Mouse (Mus musculus) testis, adult 10 weeks (tissue): Measurements from ENCODE around the gene Brd1. TPM values are rescaled to one million over a fixed set of nuclear protein-coding genes. Genes with fewer than 3 reads are reported as not detected.

Source experiments
- polyA plus RNA-seq: library from polyadenylated mRNA; stranded (reverse); fragments of 350-450 nt; fragmentation: Illumina TruSeq; extraction: RNeasy Lipid Tissue Mini Kit (QIAGEN cat#74804); gene quantifications from one replicate; pipeline ENCODE4 v1.2.3, GENCODE M21; 2014; ENCODE audit warnings: low read depth, low replicate concordance

Gene Brd1
- 16.4 TPM for polyA plus RNA-seq

GRCm38 (mm10) chr15:88733834-88734571 lies at the start of gene Brd1:
Brd1 (minus strand) TSS chr15:88734233.

DNA sequence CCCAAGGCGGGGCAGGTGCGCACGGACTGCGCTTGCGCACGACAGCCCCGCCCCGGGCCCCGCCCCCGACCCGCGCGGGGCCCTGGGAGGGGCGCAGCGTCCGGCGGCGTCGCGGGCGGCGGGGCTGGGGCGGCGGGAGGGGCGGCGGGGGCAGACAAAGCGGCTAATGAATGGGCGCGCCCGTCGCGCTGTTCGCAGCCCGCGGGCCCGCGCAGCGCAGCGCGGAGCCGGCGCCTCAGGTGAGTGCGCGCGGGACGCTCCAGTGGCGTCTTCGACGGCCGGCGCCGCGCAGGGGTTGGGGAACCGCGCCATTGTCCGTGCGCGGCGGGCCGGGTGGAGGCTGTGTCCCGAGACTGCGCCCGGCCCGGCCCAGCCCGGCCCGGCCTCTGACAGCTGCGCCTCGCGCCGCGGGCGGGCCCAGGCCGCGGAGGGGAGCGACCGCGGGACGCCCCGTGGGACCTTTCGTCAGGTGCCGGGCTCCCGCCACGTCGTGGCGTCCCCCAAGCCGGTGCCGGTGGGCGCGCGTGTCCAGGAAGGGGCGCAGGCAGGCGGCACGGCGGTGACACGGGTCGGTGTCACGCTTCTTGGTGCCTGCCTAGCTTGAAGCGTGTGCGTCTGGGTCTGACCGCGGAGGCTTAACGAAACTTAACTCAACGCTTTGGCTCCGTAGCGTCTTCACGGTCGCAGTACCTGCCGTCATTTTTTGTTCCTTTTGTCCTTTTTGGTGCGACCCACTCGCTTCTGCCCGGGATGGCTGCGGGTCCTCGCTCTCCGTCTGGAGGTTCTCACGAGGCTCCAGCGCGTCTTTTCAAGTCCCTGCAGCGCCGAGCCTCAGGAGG lies 17.8 kb upstream of the Brd1 start, which contains the start of gene Zbed4:
TSS of gene Zbed4 (plus strand) at position 97 of the 839 bp plus-strand sequence.

Other genes starting within 250 kb of the Brd1 start
- gene Zdhhc25, start 133.9 kb downstream of the Brd1 start, polyA plus RNA-seq, result 14.4 TPM
- gene Zbed4, start 17.4 kb upstream of the Brd1 start, polyA plus RNA-seq, result 27.3 TPM
- gene Alg12, start 85.1 kb upstream of the Brd1 start, polyA plus RNA-seq, result 6.8 TPM
- 63.9 TPM for gene Creld2, start 85.4 kb upstream of the Brd1 start, polyA plus RNA-seq
- 0.80 TPM for gene Pim3, start 128.0 kb upstream of the Brd1 start, polyA plus RNA-seq
- 91.5 TPM for gene Ttll8, start 220.2 kb upstream of the Brd1 start, polyA plus RNA-seq
- 14.4 TPM for gene Mlc1, start 244.8 kb upstream of the Brd1 start, polyA plus RNA-seq
- gene Mov10l1, start 248.7 kb upstream of the Brd1 start, polyA plus RNA-seq, result 50.2 TPM